Mouse (Mus musculus): Measurements from ENCODE around the gene Hhipl1.

GRCm38 (mm10) chr12:108350931-108351330, 44.9 kb downstream of the Hhipl1 start:
- TF ChIP-seq CTCF (IDR thresholded peaks at IDR 0.05; ENCODE audit: borderline replicate concordance, extremely low read depth, insufficient read depth, insufficient read length) (no peak), POLR2A (IDR thresholded peaks at IDR 0.05; ENCODE audit: borderline replicate concordance, extremely low read depth, insufficient read depth, insufficient read length, poor library complexity, severe bottlenecking) (no peak)
